Mouse (Mus musculus): ENCODE data around the gene H2-T23. TPM values are rescaled to one million over a fixed set of nuclear protein-coding genes. Genes with fewer than 3 reads are reported as not detected.

The H2-T23 gene
- total RNA-seq (2023), result 100 to 1,000 TPM; 319 to 355 TPM

GRCm38 (mm10) chr17:36032351-36032875, at the start of gene H2-T23:
TSS of gene H2-T23 (minus strand) at chr17:36032855.

GRCm38 (mm10) chr17:36058362-36058761, 25.7 kb upstream of the H2-T23 start, which contains the start of gene Gm11127:
TSS of gene Gm11127 (minus strand) at chr17:36058371.

GRCm38 (mm10) chr17:36042610-36043169, 10.0 kb upstream of the H2-T23 start, which contains the start of the genes H2-T22 and Gm6034:
TSS of gene H2-T22 (minus strand) at chr17:36042747.
TSS of gene Gm6034 (plus strand) at chr17:36042961.

GRCm38 (mm10) chr17:36020191-36021073, 12.2 kb downstream of the H2-T23 start, which contains the start of gene H2-T24:
TSS of gene H2-T24 (minus strand) at chr17:36020560.

Other genes with a start within 250 kb of the H2-T23 start
- gene Ier3, start 211.2 kb downstream of the H2-T23 start, total RNA-seq (2023), result 10 to 100 TPM; 11.6 to 12.6 TPM
- gene Flot1, start 209.6 kb downstream of the H2-T23 start, total RNA-seq (2023), result 10 to 100 TPM; 44.7 to 60.4 TPM
- 100 to 1,000 TPM; 597 to 644 TPM for gene Tubb5, start 194.5 kb downstream of the H2-T23 start, total RNA-seq (2023)
- 10 to 100 TPM; 69.1 to 70.7 TPM for gene Mdc1, start 191.3 kb downstream of the H2-T23 start, total RNA-seq (2023)
- 10 to 100 TPM; 17.7 to 25.2 TPM for gene Nrm, start 171.5 kb downstream of the H2-T23 start, total RNA-seq (2023)
- gene Ppp1r18, start 167.3 kb downstream of the H2-T23 start, total RNA-seq (2023), result 100 to 1,000 TPM; 274 to 296 TPM
- 100 to 1,000 TPM; 115 to 129 TPM for gene Dhx16, start 153.0 kb downstream of the H2-T23 start, total RNA-seq (2023)
- 10 to 100 TPM; 26.8 to 30.6 TPM for gene 2310061I04Rik, start 135.4 kb downstream of the H2-T23 start, total RNA-seq (2023)
- gene Atat1, start 122.8 kb downstream of the H2-T23 start, total RNA-seq (2023), result 10 to 100 TPM in 1 of 2 experiments, 1 to 10 TPM in 1; 8.6 to 18.5 TPM
- gene Mrps18b, start 116.5 kb downstream of the H2-T23 start, total RNA-seq (2023), result 10 to 100 TPM; 56.9 to 67.4 TPM
- 100 to 1,000 TPM; 143 to 144 TPM for gene Ppp1r10, start 116.4 kb downstream of the H2-T23 start, total RNA-seq (2023)
- gene Abcf1, start 63.1 kb downstream of the H2-T23 start, total RNA-seq (2023), result 100 to 1,000 TPM; 126 to 131 TPM
- 10 to 100 TPM; 57.6 to 66.0 TPM for gene Gnl1, start 53.0 kb downstream of the H2-T23 start, total RNA-seq (2023)
- 10 to 100 TPM; 48.3 to 58.1 TPM for gene Prr3, start 52.6 kb downstream of the H2-T23 start, total RNA-seq (2023)
- 10 to 100 TPM; 23.1 to 34.7 TPM for gene H2-T24, start 12.3 kb downstream of the H2-T23 start, total RNA-seq (2023)
- gene H2-T22, start 9.9 kb upstream of the H2-T23 start, total RNA-seq (2023), result 100 to 1,000 TPM; 195 to 209 TPM
- 1 to 10 TPM; 1.7 to 2.2 TPM for gene Gm6034, start 10.1 kb upstream of the H2-T23 start, total RNA-seq (2023)
- gene Gm11127, start 25.5 kb upstream of the H2-T23 start, total RNA-seq (2023), result 10 to 100 TPM; 95.4 to 96.7 TPM
- 10 to 100 TPM; 13.9 to 15.9 TPM for gene Gm19684, start 88.8 kb upstream of the H2-T23 start, total RNA-seq (2023)
- 10 to 100 TPM; 18.1 to 21.9 TPM for gene Gm7030, start 96.6 kb upstream of the H2-T23 start, total RNA-seq (2023)
- 1 to 10 TPM in 1 of 2 experiments, not detected in 1; 1.6 TPM for gene Gm8909, start 135.7 kb upstream of the H2-T23 start, total RNA-seq (2023)
- gene H2-T3, start 157.4 kb upstream of the H2-T23 start, total RNA-seq (2023), result 1 to 10 TPM in 1 of 2 experiments, under 1 TPM in 1; 0.79 to 1.4 TPM
- 10 to 100 TPM; 82.8 to 96.9 TPM for gene Rpp21, start 225.2 kb upstream of the H2-T23 start, total RNA-seq (2023)
- gene Trim39, start 239.4 kb upstream of the H2-T23 start, total RNA-seq (2023), result 10 to 100 TPM; 85.1 to 86.0 TPM

Data from T-cell, adult 66 days (primary cell).